Mouse (Mus musculus): Measurements from ENCODE around the gene Mgea5. TPM values are rescaled to one million over a fixed set of nuclear protein-coding genes. Genes with fewer than 3 reads are reported as not detected.
A peak's percentile ranks its signal among the peaks of the same experiment; 100 is the strongest.

Mgea5 gene
- polyA plus RNA-seq, 1 experiment from 2014 or later = 36.4 TPM

GRCm38 (mm10) chr19:45792404-45792803 is 8.8 kb upstream of the Mgea5 start:
- ATAC-seq = no peak
- Histone ChIP-seq H3K27me3 (replicated peaks) (no peaks in the 10 kb centered on the region), H3K9me3 (no peaks in the 10 kb centered on the region), H3K4me2 (replicated peaks) (no peak overlapping the region), H3K4me1 (replicated peaks) (peaks cover 12% of the 10 kb centered on the region), H3K4me3 (replicated peaks) (no peak overlapping the region), H3K9ac (no peak overlapping the region), H3K27ac (no peak overlapping the region), H3K36me3 (no peaks in the 10 kb centered on the region)
- WGBS = 90% methylated on average over 6 of the region's 6 CpGs

GRCm38 (mm10) chr19:45789888-45790874 is 6.5 kb upstream of the Mgea5 start:
- Histone ChIP-seq H3K27ac (no peak overlapping the region), H3K36me3 (no peaks in the 10 kb centered on the region), H3K9me3 (no peaks in the 10 kb centered on the region), H3K4me2 (replicated peaks) (no peak overlapping the region), H3K4me1 (replicated peaks) (0 out of 2 replicates have a peak, but pooled peaks cover 4% of the 10 kb centered on the region), H3K9ac (no peak overlapping the region), H3K4me3 (replicated peaks) (no peak overlapping the region), H3K27me3 (replicated peaks) (no peaks in the 10 kb centered on the region)
- 76% methylated on average over 13 of the region's 13 CpGs for WGBS
- peak; percentile 79 for ATAC-seq

GRCm38 (mm10) chr19:45789365-45789764 is 5.7 kb upstream of the Mgea5 start:
- H3K9me3 ChIP-seq = no peaks in the 10 kb centered on the region
- WGBS = 74% methylated on average over 7 of the region's 7 CpGs
- no peak for ATAC-seq

GRCm38 (mm10) chr19:45788337-45788736 is 4.7 kb upstream of the Mgea5 start:
- H3K4me3 ChIP-seq (replicated peaks) = no peak overlapping the region
- no peak overlapping the region for H3K9ac ChIP-seq
- WGBS = 76% methylated on average over 4 of the region's 4 CpGs
- no peaks in the 10 kb centered on the region for H3K9me3 ChIP-seq
- no peak overlapping the region for H3K4me2 ChIP-seq (replicated peaks)
- H3K27me3 ChIP-seq (replicated peaks) = no peaks in the 10 kb centered on the region
- peaks cover 8% of the 10 kb centered on the region; the same call in 1 of the 2 replicates for H3K4me1 ChIP-seq (replicated peaks)
- no peak for ATAC-seq
- no peak overlapping the region for H3K27ac ChIP-seq
- H3K36me3 ChIP-seq = no peaks in the 10 kb centered on the region

More at GRCm38 (mm10) chr19:45789365-45789764, 5.7 kb upstream of the Mgea5 start:
- H3K27ac ChIP-seq = no peak overlapping the region
- no peak overlapping the region for H3K9ac ChIP-seq
- no peak overlapping the region for H3K4me3 ChIP-seq (replicated peaks)
- H3K27me3 ChIP-seq (replicated peaks) = no peaks in the 10 kb centered on the region
- 0 out of 2 replicates have a peak, but pooled peaks cover 4% of the 10 kb centered on the region for H3K4me1 ChIP-seq (replicated peaks)
- no peaks in the 10 kb centered on the region for H3K36me3 ChIP-seq
- no peak overlapping the region for H3K4me2 ChIP-seq (replicated peaks)

GRCm38 (mm10) chr19:45787450-45787849 is 3.8 kb upstream of the Mgea5 start:
- no peaks in the 10 kb centered on the region for H3K9me3 ChIP-seq
- H3K4me2 ChIP-seq (replicated peaks) = no peak overlapping the region
- 69% methylated on average over 3 of the region's 3 CpGs for WGBS
- H3K9ac ChIP-seq = no peak overlapping the region
- no peaks in the 10 kb centered on the region for H3K36me3 ChIP-seq
- H3K4me1 ChIP-seq (replicated peaks) = peaks cover 8% of the 10 kb centered on the region; the same call in 1 of the 2 replicates
- no peak overlapping the region for H3K4me3 ChIP-seq (replicated peaks)
- no peak for ATAC-seq
- no peak overlapping the region for H3K27ac ChIP-seq
- H3K27me3 ChIP-seq (replicated peaks) = no peaks in the 10 kb centered on the region

GRCm38 (mm10) chr19:45785470-45785869 is 1.8 kb upstream of the Mgea5 start:
- Histone ChIP-seq H3K36me3 (no peaks in the 10 kb centered on the region), H3K4me2 (replicated peaks) (no peak overlapping the region), H3K27me3 (replicated peaks) (no peaks in the 10 kb centered on the region), H3K27ac (no peak overlapping the region), H3K4me3 (replicated peaks) (no peak overlapping the region), H3K9me3 (no peaks in the 10 kb centered on the region), H3K4me1 (replicated peaks) (peaks cover 16% of the 10 kb centered on the region), H3K9ac (no peak overlapping the region)
- 43% methylated on average over 3 of the region's 3 CpGs for WGBS
- no peak for ATAC-seq

- H3K9ac ChIP-seq = peak overlapping the region; percentile 50
- peaks cover 6% of the 10 kb centered on the region; the same call in 1 of the 2 replicates for H3K36me3 ChIP-seq
- no peaks in the 10 kb centered on the region for H3K9me3 ChIP-seq
- no peak; the same call in 1 of the 2 replicates for ATAC-seq
- no peaks in the 10 kb centered on the region for H3K27me3 ChIP-seq (replicated peaks)
- peak overlapping the region; percentile 69 for H3K4me2 ChIP-seq (replicated peaks)
- H3K4me1 ChIP-seq (replicated peaks) = peaks cover 20% of the 10 kb centered on the region
- peak overlapping the region; percentile 100 for H3K4me3 ChIP-seq (replicated peaks)
- WGBS = 29% methylated on average over 17 of the region's 17 CpGs
- H3K27ac ChIP-seq = peak overlapping the region; percentile 96; the same call in 1 of the 2 replicates
These were observed 418 bp upstream of the Mgea5 start for GRCm38 (mm10) chr19:45783933-45784576.

GRCm38 (mm10) chr19:45782315-45783001 is 1.2 kb downstream of the Mgea5 start:
- H3K4me1 ChIP-seq (replicated peaks) = peaks cover 20% of the 10 kb centered on the region
- peak overlapping the region; percentile 96 for H3K27ac ChIP-seq
- H3K36me3 ChIP-seq = peaks cover 12% of the 10 kb centered on the region
- peak overlapping the region; percentile 98 for H3K9ac ChIP-seq
- peak; percentile 52 for ATAC-seq
- H3K27me3 ChIP-seq (replicated peaks) = no peaks in the 10 kb centered on the region
- no peaks in the 10 kb centered on the region for H3K9me3 ChIP-seq
- H3K4me2 ChIP-seq (replicated peaks) = peak overlapping the region; percentile 71
- WGBS = under 1% methylated on average over 36 of the region's 36 CpGs
- peak overlapping the region; percentile 100 for H3K4me3 ChIP-seq (replicated peaks)

DNA sequence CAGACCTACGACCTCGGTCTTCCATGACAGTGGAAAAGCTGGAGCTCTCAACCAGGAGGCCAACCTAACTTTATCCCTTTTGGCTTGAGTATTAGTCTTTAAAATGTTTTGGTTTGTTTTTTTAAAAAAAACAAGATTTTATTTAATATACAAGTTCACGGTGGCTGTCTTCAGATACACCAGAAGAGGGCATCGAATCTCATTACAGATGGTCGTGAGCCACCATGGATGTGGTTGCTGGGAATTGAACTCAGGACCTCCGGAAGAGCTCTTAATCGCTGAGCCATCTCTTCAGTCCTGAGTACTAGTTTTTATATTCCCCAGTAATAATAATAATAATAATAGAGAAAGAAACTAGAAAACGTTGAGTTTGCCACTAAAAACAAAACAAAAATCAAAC is 2.0 kb downstream of the Mgea5 start:
- 59% methylated on average over 8 of the region's 8 CpGs for WGBS
- no peaks in the 10 kb centered on the region for H3K9me3 ChIP-seq
- ATAC-seq = no peak
- H3K27me3 ChIP-seq (replicated peaks) = no peaks in the 10 kb centered on the region
- H3K4me1 ChIP-seq (replicated peaks) = peaks cover 20% of the 10 kb centered on the region
- no peak overlapping the region for H3K9ac ChIP-seq
- H3K4me3 ChIP-seq (replicated peaks) = no peak overlapping the region
- no peak overlapping the region for H3K27ac ChIP-seq
- H3K36me3 ChIP-seq = peaks cover 17% of the 10 kb centered on the region
- peak overlapping the region; percentile 71 for H3K4me2 ChIP-seq (replicated peaks)

GRCm38 (mm10) chr19:45780350-45780915 is 3.2 kb downstream of the Mgea5 start:
- H3K36me3 ChIP-seq = peaks cover 21% of the 10 kb centered on the region
- no peak for ATAC-seq
- WGBS = 82% methylated on average over 13 of the region's 13 CpGs
- H3K27me3 ChIP-seq (replicated peaks) = no peaks in the 10 kb centered on the region
- H3K9ac ChIP-seq = no peak overlapping the region
- H3K4me1 ChIP-seq (replicated peaks) = peaks cover 20% of the 10 kb centered on the region
- no peak overlapping the region for H3K4me3 ChIP-seq (replicated peaks)
- H3K4me2 ChIP-seq (replicated peaks) = peak overlapping the region; percentile 71
- no peaks in the 10 kb centered on the region for H3K9me3 ChIP-seq
- no peak overlapping the region for H3K27ac ChIP-seq

DNA sequence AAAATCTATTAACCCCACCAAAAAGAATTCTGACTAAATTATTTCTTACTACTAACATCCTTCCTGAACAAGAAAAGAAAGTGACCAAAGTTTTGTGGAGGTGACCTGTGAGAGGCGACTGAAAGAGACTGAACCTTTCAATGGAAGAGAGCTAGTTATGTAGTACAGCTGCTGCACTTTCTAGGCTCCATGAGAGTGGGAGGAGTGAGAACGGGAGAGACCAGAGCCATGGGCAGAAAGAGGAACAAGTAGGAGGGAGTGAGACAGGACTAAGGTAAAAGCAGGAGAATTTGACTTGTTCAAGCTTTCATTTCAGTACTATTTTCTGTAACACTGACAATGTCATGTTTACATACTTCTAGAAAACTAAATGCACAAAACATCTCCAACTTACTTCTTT is 8.2 kb downstream of the Mgea5 start:
- ATAC-seq = no peak
- peaks cover 49% of the 10 kb centered on the region for H3K36me3 ChIP-seq
- H3K4me3 ChIP-seq (replicated peaks) = no peak overlapping the region
- WGBS = 91% methylated on average over 2 of the region's 2 CpGs
- H3K9ac ChIP-seq = no peak overlapping the region
- H3K27me3 ChIP-seq (replicated peaks) = no peaks in the 10 kb centered on the region
- H3K27ac ChIP-seq = no peak overlapping the region
- H3K4me2 ChIP-seq (replicated peaks) = no peak overlapping the region
- H3K4me1 ChIP-seq (replicated peaks) = 0 out of 2 replicates have a peak, but pooled peaks cover 7% of the 10 kb centered on the region
- no peaks in the 10 kb centered on the region for H3K9me3 ChIP-seq
